Comparison of ENCODE assay signal across 24 mouse cellular contexts in genomic region chr6:141888248-141888647, GRCm38 (mm10). TPM values are rescaled to one million over a fixed set of nuclear protein-coding genes. Genes with fewer than 3 reads are reported as not detected.
DNase-seq lines count a peak whose midpoint lies in the region; ATAC-seq and TF ChIP-seq lines count a peak whose summit lies in the region.
"Had no signal": no experiment of that assay in that cellular context is flagged by ENCODE, and none has a peak within 500 bp of the region (broad histone marks: within the 10 kb centered on the region; RNA-seq: fewer than 3 reads in every experiment).

No protein-coding gene starts in this region.

- WGBS in kidney, adult 2 months, result 71% methylated on average over 2 of the region's 2 CpGs
- WGBS in kidney, embryonic 16.5 days, result 71% methylated on average over 2 of the region's 2 CpGs
- 71% methylated on average over 2 of the region's 2 CpGs for WGBS in lung, embryonic 14.5 days
- WGBS in lung, adult 2 months, result 77% methylated on average over 2 of the region's 2 CpGs

- ATAC-seq in kidney, embryonic 16.5 days (ENCODE audit: low FRiP score, low TSS enrichment), result no peak
- no peak for ATAC-seq in lung, embryonic 14.5 days (ENCODE audit: insufficient read depth)
- ATAC-seq in common myeloid progenitor, adult 5-6 weeks (replicated peaks; ENCODE audit: low read depth, poor library complexity, severe bottlenecking), result 0 out of 2 replicates have a peak, but pooled peaks have one; percentile 54
- ATAC-seq in CD4-positive, CD25-positive, alpha-beta regulatory T cell, adult 4 months, result no peak
- ATAC-seq: forebrain, embryonic 15.5 days had no signal

- no peaks in the 10 kb centered on the region for H3K36me3 ChIP-seq in kidney, adult 2 months (ENCODE audit: control insufficient read depth, insufficient read depth, low read length)
- no peaks in the 10 kb centered on the region for H3K36me3 ChIP-seq in kidney, embryonic 16.5 days (ENCODE audit: insufficient read depth, low read length)
- no peaks in the 10 kb centered on the region for H3K36me3 ChIP-seq in lung, embryonic 14.5 days (ENCODE audit: insufficient read depth)
- H3K36me3 ChIP-seq in MEL (ENCODE audit: control insufficient read depth in 1 of 2, insufficient read depth in 2 of 2, low read length in 2 of 2), result no peaks in the 10 kb centered on the region
- H3K36me3 ChIP-seq: forebrain, embryonic 15.5 days; heart, embryonic 12.5 days; limb, embryonic 10.5 days; lung, embryonic 15.5 days had no signal

- no peaks in the 10 kb centered on the region for H3K4me1 ChIP-seq in kidney, adult 2 months (ENCODE audit: control insufficient read depth, insufficient read depth, low read length)
- H3K4me1 ChIP-seq in kidney, embryonic 16.5 days (ENCODE audit: insufficient read depth, low read length), result no peaks in the 10 kb centered on the region
- H3K4me1 ChIP-seq in lung, embryonic 14.5 days (ENCODE audit: insufficient read depth), result no peaks in the 10 kb centered on the region
- H3K4me1 ChIP-seq in lung, adult 2 months (ENCODE audit: control insufficient read depth, insufficient read depth, low read length), result no peaks in the 10 kb centered on the region
- no peaks in the 10 kb centered on the region for H3K4me1 ChIP-seq in MEL (ENCODE audit: control insufficient read depth in 1 of 2, insufficient read depth in 2 of 2, low read length in 2 of 2)
- H3K4me1 ChIP-seq: forebrain, embryonic 15.5 days; heart, embryonic 12.5 days; limb, embryonic 10.5 days; lung, embryonic 15.5 days had no signal

- H3K4me3 ChIP-seq in kidney, adult 2 months (ENCODE audit: insufficient read depth, low read depth, low read length), result no peak overlapping the region
- no peak overlapping the region for H3K4me3 ChIP-seq in kidney, embryonic 16.5 days (ENCODE audit: low read length)
- H3K4me3 ChIP-seq in lung, embryonic 14.5 days (ENCODE audit: low read depth, low read length), result no peak overlapping the region
- no peak overlapping the region for H3K4me3 ChIP-seq in lung, adult 2 months (replicated peaks; ENCODE audit: extremely low read depth, low read depth, low read length)
- H3K4me3 ChIP-seq in MEL (ENCODE audit: control insufficient read depth in 1 of 2, insufficient read depth in 1 of 2, low read depth in 2 of 2, low read length in 2 of 2), result no peak overlapping the region
- H3K4me3 ChIP-seq: forebrain, embryonic 15.5 days; heart, embryonic 12.5 days; limb, embryonic 10.5 days; lung, embryonic 15.5 days; myocyte had no signal

- H3K79me2 ChIP-seq in MEL (ENCODE audit: control insufficient read depth, insufficient read depth, low read length, poor library complexity), result no peaks in the 10 kb centered on the region

- TF ChIP-seq CTCF in kidney, adult 2 months (conservative IDR thresholded peaks at IDR 0.05; ENCODE audit: insufficient read depth, insufficient read length, low read depth, low read length), result 0 out of 2 replicates have a peak, but pooled peaks have one; percentile 23
- peak; percentile 30; the same call in 1 of the 2 replicates for TF ChIP-seq CTCF in lung, embryonic 14.5 days (IDR thresholded peaks at IDR 0.05; ENCODE audit: low read depth)
- TF ChIP-seq CTCF in lung, adult 2 months (IDR thresholded peaks at IDR 0.05; ENCODE audit: insufficient read depth, low read length), result no peak
- peak; percentile 10 to 37 (median 24); a peak in 4 of 6 replicates for TF ChIP-seq CTCF in MEL (IDR thresholded peaks at IDR 0.05 in 2 of 3, conservative IDR thresholded peaks at IDR 0.05 in 1 of 3; ENCODE audit: control insufficient read depth in 1 of 3, insufficient read depth in 1 of 3, low read depth in 2 of 3, low read length in 3 of 3, poor library complexity in 1 of 3, severe bottlenecking in 1 of 3)

- H3K9ac ChIP-seq in kidney, embryonic 16.5 days (replicated peaks; ENCODE audit: low read length), result no peak overlapping the region
- H3K9ac ChIP-seq in lung, embryonic 14.5 days, result no peak overlapping the region
- no peak overlapping the region for H3K9ac ChIP-seq in MEL (ENCODE audit: control insufficient read depth, low read depth, low read length, poor library complexity, severe bottlenecking)
- H3K9ac ChIP-seq: forebrain, embryonic 15.5 days; heart, embryonic 12.5 days; lung, embryonic 15.5 days had no signal

- no peak for TF ChIP-seq EP300 in MEL (IDR thresholded peaks at IDR 0.05; ENCODE audit: low read depth in 1 of 2, low read length in 2 of 2)

- no peaks in the 10 kb centered on the region for H3K27me3 ChIP-seq in kidney, adult 2 months (replicated peaks; ENCODE audit: control insufficient read depth, insufficient read depth, low read length)
- H3K27me3 ChIP-seq in kidney, embryonic 16.5 days (ENCODE audit: insufficient read depth, low read length), result no peaks in the 10 kb centered on the region
- H3K27me3 ChIP-seq in lung, embryonic 14.5 days (ENCODE audit: insufficient read depth, low read length), result no peaks in the 10 kb centered on the region
- no peaks in the 10 kb centered on the region for H3K27me3 ChIP-seq in MEL (ENCODE audit: control insufficient read depth in 1 of 2, insufficient read depth in 2 of 2, low read length in 2 of 2)
- H3K27me3 ChIP-seq: CH12.LX; forebrain, embryonic 15.5 days; heart, embryonic 12.5 days; lung, embryonic 15.5 days had no signal

- no peak for TF ChIP-seq POLR2A in kidney, adult 2 months (IDR thresholded peaks at IDR 0.05; ENCODE audit: low read depth, low read length)
- no peak for TF ChIP-seq POLR2A in lung, adult 2 months (IDR thresholded peaks at IDR 0.05; ENCODE audit: borderline replicate concordance, extremely low read depth, low read depth, low read length)
- no peak for TF ChIP-seq POLR2A in MEL (IDR thresholded peaks at IDR 0.05; ENCODE audit: control insufficient read depth in 1 of 2, insufficient read depth in 1 of 2, low read depth in 1 of 2, low read length in 2 of 2, poor library complexity in 1 of 2)

- no peak overlapping the region for H3K27ac ChIP-seq in kidney, adult 2 months (ENCODE audit: insufficient read depth, low read depth, low read length)
- H3K27ac ChIP-seq in kidney, embryonic 16.5 days (ENCODE audit: low read length), result no peak overlapping the region
- no peak overlapping the region for H3K27ac ChIP-seq in lung, embryonic 14.5 days (ENCODE audit: low read depth)
- no peak overlapping the region for H3K27ac ChIP-seq in MEL (ENCODE audit: control insufficient read depth, low read depth, low read length)
- H3K27ac ChIP-seq: forebrain, embryonic 15.5 days; limb, embryonic 10.5 days; lung, embryonic 15.5 days had no signal

- DNase-seq in kidney, adult 2 months, result peak; percentile 18
- no peak for DNase-seq in lung, embryonic 14.5 days
- DNase-seq in lung, adult 2 months, result no peak
- DNase-seq in MEL (ENCODE audit: low read depth, low spot score), result peak; percentile 7
- DNase-seq in layer of hippocampus, adult 18-20 months (ENCODE audit: low spot score in 2 of 2), result no peak
- DNase-seq: adrenal gland, adult 8-10 months; cerebellum, adult 9-11 months; heart, postnatal 36 days; layer of hippocampus, postnatal 36 days; right cerebral cortex, adult 18-20 months; thymus, postnatal 25 days had no signal

- TF ChIP-seq RAD21 in MEL (IDR thresholded peaks at IDR 0.05; ENCODE audit: low read depth, low read length), result no peak; the same call in none of the 2 replicates

- no peaks in the 10 kb centered on the region for H3K9me3 ChIP-seq in kidney, embryonic 16.5 days (ENCODE audit: low read length)
- no peaks in the 10 kb centered on the region for H3K9me3 ChIP-seq in lung, embryonic 14.5 days (ENCODE audit: low read depth, low read length)
- H3K9me3 ChIP-seq in MEL (replicated peaks; ENCODE audit: insufficient read depth, low read length), result no peaks in the 10 kb centered on the region
- H3K9me3 ChIP-seq: forebrain, embryonic 15.5 days; limb, embryonic 10.5 days; lung, embryonic 15.5 days had no signal

- no peak overlapping the region for H3K4me2 ChIP-seq in kidney, embryonic 16.5 days (replicated peaks; ENCODE audit: low read depth, low read length)
- H3K4me2 ChIP-seq in lung, embryonic 14.5 days, result no peak overlapping the region
- H3K4me2 ChIP-seq: forebrain, embryonic 15.5 days; heart, embryonic 12.5 days; lung, embryonic 15.5 days had no signal

TF ChIP-seq in MEL, 35 proteins besides CTCF, POLR2A, EP300 and RAD21:
- no peak for TF ChIP-seq GATA1 (IDR thresholded peaks at IDR 0.05; ENCODE audit: low read depth, low read length)
- TF ChIP-seq TCF12 (IDR thresholded peaks at IDR 0.05; ENCODE audit: low read depth, low read length), result no peak
- TF ChIP-seq SMC3 (IDR thresholded peaks at IDR 0.05; ENCODE audit: low read depth, low read length), result peak; percentile 40; the same call in 1 of the 2 replicates

RNA-seq across cellular contexts. Expression of gene Slco1a4, which starts 32.2 kb away (rescaled TPM):
- 0.50 and 0.70 TPM in 2 replicates for polyA plus RNA-seq in kidney, adult 2 months (2012; rRNA removed)
- 4.9 and 5.1 TPM in 2 replicates for polyA plus RNA-seq in kidney, embryonic 16.5 days (2015; fragmentation: Nextera tagmentation; extraction: Ambion mirVana)
- polyA plus RNA-seq in lung, embryonic 14.5 days (2014; fragmentation: Nextera tagmentation; extraction: Ambion mirVana), result not detected in 2 replicates
- polyA plus RNA-seq in lung, adult 2 months (2012; rRNA removed), result 0.02 TPM in 1 of 2 replicates, not detected in the other
- total RNA-seq in MEL (2012; rRNA removed), result not detected in 2 replicates
- not detected for polyA plus RNA-seq in MEL (2012; ENCODE audit: insufficient read depth in 1 of 2, insufficient read length in 2 of 2, low read depth in 1 of 2, low replicate concordance in 2 of 2, missing spikeins in 1 of 2)
- total RNA-seq in common myeloid progenitor, adult 5-6 weeks (2017), result not detected in 2 replicates
- under 1 TPM in 1 of 2 experiments, not detected in 1; 0.43 TPM for polyA plus RNA-seq in CD4-positive, CD25-positive, alpha-beta regulatory T cell, adult 4 months (2017; shearing (Covaris generic))
- 10 to 100 TPM; 21.8 to 25.7 TPM for total RNA-seq in layer of hippocampus, adult 18-20 months (2021)
- total RNA-seq: CH12.LX; gastrocnemius, adult 18-20 months; neutrophil, adult 5-6 weeks had no signal
- polyA plus RNA-seq: heart, embryonic 12.5 days; limb, embryonic 10.5 days; lung, embryonic 15.5 days; myocyte; spleen, adult 2 months; stomach, embryonic 16.5 days had no signal

RNA-seq across cellular contexts. Expression of gene Slco1a1, which starts 58.5 kb away (rescaled TPM):
- polyA plus RNA-seq in kidney, adult 2 months (2012; rRNA removed), result not detected in 2 replicates
- not detected in 2 replicates for polyA plus RNA-seq in kidney, embryonic 16.5 days (2015; fragmentation: Nextera tagmentation; extraction: Ambion mirVana)
- polyA plus RNA-seq in lung, embryonic 14.5 days (2014; fragmentation: Nextera tagmentation; extraction: Ambion mirVana), result not detected in 2 replicates
- polyA plus RNA-seq in lung, adult 2 months (2012; rRNA removed), result 0.05 TPM in 1 of 2 replicates, not detected in the other
- not detected in 2 replicates for total RNA-seq in MEL (2012; rRNA removed)
- not detected for polyA plus RNA-seq in MEL (2012; ENCODE audit: insufficient read depth in 1 of 2, insufficient read length in 2 of 2, low read depth in 1 of 2, low replicate concordance in 2 of 2, missing spikeins in 1 of 2)
- total RNA-seq in common myeloid progenitor, adult 5-6 weeks (2017), result not detected in 2 replicates
- polyA plus RNA-seq in CD4-positive, CD25-positive, alpha-beta regulatory T cell, adult 4 months (2017; shearing (Covaris generic)), result not detected
- not detected for total RNA-seq in layer of hippocampus, adult 18-20 months (2021)
- total RNA-seq: CH12.LX; gastrocnemius, adult 18-20 months; heart, postnatal 36 days; layer of hippocampus, postnatal 36 days; neutrophil, adult 5-6 weeks had no signal
- polyA plus RNA-seq: forebrain, embryonic 15.5 days; heart, embryonic 12.5 days; limb, embryonic 10.5 days; lung, embryonic 15.5 days; myocyte; spleen, adult 2 months; stomach, embryonic 16.5 days had no signal

Comparison
In these comparisons a context has a peak if more than half of its experiments do, and no peak if none do; other contexts are left out.
1. DNase-seq: peak in kidney, adult 2 months (single experiment) and MEL (single experiment); none in lung, embryonic 14.5 days (single experiment), lung, adult 2 months (single experiment) and layer of hippocampus, adult 18-20 months (0 of 2).